Mouse (Mus musculus): Measurements from ENCODE around the gene Cd200r2.
"Not testable (repeated sequence)": the region's sequence is repeated elsewhere in the genome, so short reads cannot be mapped to it uniquely, and the experiment has no call there.

Gene Cd200r2

GRCm38 (mm10) chr16:44866797-44867196, at the start of gene Cd200r2:
Cd200r2 (plus strand) TSS chr16:44867097.
- no peak for DNase-seq (ENCODE audit: low read depth, low spot score)

DNA sequence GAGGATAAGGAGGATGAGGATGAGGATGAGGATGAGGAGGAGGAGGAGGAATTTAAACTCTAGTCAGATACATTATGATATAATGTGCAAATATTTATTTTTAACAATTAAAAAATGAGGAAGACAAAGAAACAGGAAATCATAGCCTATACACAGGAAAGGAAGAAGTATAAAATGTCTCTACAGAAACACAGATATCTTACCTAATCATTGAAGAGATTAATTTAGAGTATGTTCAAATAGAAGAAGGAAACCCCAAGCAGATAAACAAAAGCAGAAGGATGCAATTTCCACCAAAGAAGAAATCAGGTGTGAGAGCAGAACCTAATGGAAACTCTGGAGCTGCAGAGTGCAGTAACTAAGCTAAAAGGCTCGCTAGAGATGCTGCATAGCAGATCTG, 48.9 kb upstream of the Cd200r2 start:
- no peak for DNase-seq (ENCODE audit: low read depth, low spot score)

DNA sequence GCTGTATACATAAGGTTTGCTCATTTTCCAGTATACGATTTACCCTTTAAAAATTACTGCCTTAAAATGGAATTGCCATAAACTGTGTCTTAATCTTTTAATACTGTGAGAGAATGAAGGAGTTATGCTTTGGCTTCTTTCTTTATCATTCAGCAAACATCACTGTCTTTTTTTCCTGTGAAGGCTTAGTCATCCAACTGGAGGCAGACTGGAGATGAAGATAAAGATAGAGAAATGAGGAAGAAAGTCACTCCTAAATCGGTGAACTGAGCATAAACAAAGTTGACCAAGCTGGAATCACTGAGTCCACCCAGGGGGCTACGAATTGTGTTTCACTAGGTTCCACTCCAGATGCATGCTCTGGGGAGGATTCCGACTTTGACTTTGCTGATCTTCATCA, 46.4 kb upstream of the Cd200r2 start:
- DNase-seq (ENCODE audit: low read depth, low spot score), result no peak

DNA sequence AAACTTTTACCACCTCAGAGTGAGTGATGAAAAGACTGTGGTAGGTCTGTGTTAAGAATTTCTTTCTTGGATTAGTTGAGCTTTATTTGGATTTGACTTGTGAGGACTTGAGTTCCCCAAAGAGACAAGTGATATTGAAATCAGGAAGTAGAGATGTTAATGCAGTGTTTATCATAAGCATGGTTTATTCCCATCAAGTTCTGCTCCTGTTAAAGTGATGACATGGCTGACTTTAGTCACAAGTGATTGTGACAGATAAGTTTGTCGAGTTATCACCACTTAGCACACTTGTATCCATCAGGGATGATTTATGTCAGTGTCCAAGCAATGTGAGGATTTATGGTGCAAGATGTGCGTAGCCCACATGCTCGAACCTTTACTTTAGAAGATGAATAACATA, 34.6 kb upstream of the Cd200r2 start:
- no peak for DNase-seq (ENCODE audit: low read depth, low spot score)

GRCm38 (mm10) chr16:44833189-44833588, 33.7 kb upstream of the Cd200r2 start:
- not testable (repeated sequence) for DNase-seq (ENCODE audit: low read depth, low spot score)

GRCm38 (mm10) chr16:44875178-44875577, 8.3 kb downstream of the Cd200r2 start:
- DNase-seq (ENCODE audit: low read depth, low spot score), result no peak

GRCm38 (mm10) chr16:44876625-44877024, 9.7 kb downstream of the Cd200r2 start:
- DNase-seq (ENCODE audit: low read depth, low spot score), result no peak

- DNase-seq (ENCODE audit: low read depth, low spot score), result no peak
Measured at GRCm38 (mm10) chr16:44877595-44877994, 10.7 kb downstream of the Cd200r2 start.

DNA sequence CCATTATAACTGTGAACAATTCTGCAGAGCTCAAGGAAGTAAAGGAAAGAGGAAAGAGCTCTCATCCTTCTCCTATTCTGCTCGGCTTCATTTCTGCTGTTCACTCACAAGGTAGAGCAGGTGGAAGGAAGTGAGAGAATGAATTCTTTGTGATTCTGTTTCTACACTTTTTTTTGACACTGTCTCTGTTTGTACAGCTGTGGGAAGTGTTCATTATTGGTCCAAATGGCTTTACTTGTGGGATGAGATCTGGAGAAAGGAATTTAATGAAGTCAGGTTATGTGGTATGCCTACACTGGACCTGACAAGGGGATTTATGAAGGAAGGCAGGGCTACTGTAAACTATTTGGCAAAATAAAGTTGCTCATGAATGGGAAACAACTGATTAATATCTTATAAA, 23.9 kb downstream of the Cd200r2 start:
- no peak for DNase-seq (ENCODE audit: low read depth, low spot score)

DNA sequence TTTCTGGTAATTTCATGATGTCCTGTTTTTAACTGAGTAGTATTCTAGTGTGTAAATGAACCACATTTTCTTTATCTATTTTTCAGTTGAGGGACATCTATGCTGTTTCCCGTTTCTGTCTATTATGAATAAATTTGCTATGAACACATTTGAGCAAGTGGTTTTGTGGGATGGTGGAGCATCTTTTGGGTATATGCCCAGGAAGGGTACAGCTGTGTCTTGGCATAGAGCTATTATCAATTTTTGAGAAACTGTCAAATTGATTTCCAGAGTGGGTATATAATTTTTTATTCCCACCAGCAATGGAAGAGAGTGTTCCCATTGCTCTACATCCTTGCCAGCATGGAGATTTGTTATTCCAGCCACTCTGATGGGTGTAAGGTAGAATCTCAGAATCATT, 65.1 kb downstream of the Cd200r2 start:
- no peak for DNase-seq (ENCODE audit: low read depth, low spot score)

DNA sequence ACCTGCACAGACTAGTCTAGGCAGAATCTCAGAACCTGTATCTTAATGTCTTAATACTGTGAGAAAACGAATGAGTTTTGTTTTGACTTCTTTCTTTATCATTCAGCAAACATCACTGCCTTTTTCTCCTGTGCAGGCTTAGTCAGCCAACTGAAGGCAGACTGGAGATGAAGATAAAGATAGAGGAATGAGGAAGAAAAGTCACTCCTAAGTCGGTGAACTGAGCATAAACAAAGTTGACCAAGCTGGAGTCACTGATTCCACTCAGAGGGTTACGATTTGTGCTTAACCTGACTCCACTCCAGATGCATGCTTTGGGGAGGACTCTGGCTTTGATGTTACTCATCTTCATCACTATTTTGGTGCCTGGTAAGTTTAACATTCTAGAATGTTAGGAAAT, 76.6 kb downstream of the Cd200r2 start, which contains the start of gene Cd200r3:
TSS of gene Cd200r3 (plus strand) at position 211 of the 400 bp plus-strand sequence.
- DNase-seq (ENCODE audit: low read depth, low spot score), result no peak

DNA sequence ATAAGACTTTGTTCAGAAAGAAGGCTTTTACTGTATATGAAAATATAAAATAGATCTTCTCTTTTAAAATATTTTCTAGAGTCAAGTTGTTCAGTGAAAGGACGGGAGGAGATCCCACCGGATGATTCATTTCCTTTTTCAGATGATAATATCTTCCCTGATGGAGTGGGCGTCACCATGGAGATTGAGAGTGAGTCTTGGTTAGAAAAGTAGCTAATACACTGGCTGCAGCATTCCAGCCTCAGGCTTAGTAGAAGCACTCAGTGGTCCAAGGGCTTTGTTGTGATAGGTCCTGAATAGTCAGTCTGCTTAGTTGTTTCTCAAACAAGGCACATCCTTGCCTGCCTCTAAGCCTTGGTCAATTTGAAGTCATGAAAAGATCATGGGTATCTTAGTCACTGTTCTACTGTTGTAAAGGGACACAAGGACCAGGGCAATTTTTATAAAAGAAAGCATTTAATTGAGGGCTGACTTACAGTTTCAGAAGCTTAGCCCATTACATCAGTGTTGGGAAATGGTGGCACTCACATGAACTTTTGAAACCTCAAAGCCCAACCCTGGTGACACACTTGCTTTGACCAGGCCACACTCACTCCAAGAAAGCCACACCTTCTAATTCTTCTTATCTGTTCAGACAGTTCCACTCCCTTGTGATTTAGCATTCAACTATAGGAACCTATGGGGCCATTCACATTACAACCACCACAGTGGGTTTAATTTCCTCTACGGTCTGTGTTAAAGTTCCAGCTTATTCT, 84.6 kb downstream of the Cd200r2 start:
- no peak for DNase-seq (ENCODE audit: low read depth, low spot score)

GRCm38 (mm10) chr16:44962296-44962695, 95.4 kb downstream of the Cd200r2 start:
- DNase-seq (ENCODE audit: low read depth, low spot score), result no peak

- no peak for DNase-seq (ENCODE audit: low read depth, low spot score)
Measured at GRCm38 (mm10) chr16:44962777-44963176, 95.9 kb downstream of the Cd200r2 start.

GRCm38 (mm10) chr16:44964526-44965374, 97.9 kb downstream of the Cd200r2 start:
- no peak for DNase-seq (ENCODE audit: low read depth, low spot score)

- DNase-seq (ENCODE audit: low read depth, low spot score), result no peak
Measured at GRCm38 (mm10) chr16:44965428-44965827, 98.5 kb downstream of the Cd200r2 start.
